Mouse (Mus musculus) liver, embryonic 15.5 days (tissue): ENCODE measurements around the gene Trmt112. TPM values are rescaled to one million over a fixed set of nuclear protein-coding genes. Genes with fewer than 3 reads are reported as not detected.

Experiments used
- ATAC-seq: fragments of 200-750 bp; cut with Nextera tagmentation; 2 replicates; pipeline ENCODE4 v1.8.0; 2017; ENCODE audit warnings: moderate number of reproducible peaks, mild to moderate bottlenecking, moderate library complexity; ENCODE audit not compliant: insufficient read depth
- H3K27ac ChIP-seq: fragments of 300-500 bp; sonication (generic); replicated peaks from 2 replicates; pipeline ENCODE4 v1.5.1; 2015; ENCODE audit warnings: mild to moderate bottlenecking, inconsistent platforms
- H3K27me3 ChIP-seq: fragments of 300-500 bp; sonication (generic); 2 replicates; pipeline ENCODE4 v1.6.1; 2015; ENCODE audit warnings: mild to moderate bottlenecking, inconsistent platforms
- H3K36me3 ChIP-seq: fragments of 300-500 bp; sonication (generic); replicated peaks from 2 replicates; pipeline ENCODE4 v1.6.1; 2015; ENCODE audit warnings: moderate library complexity, mild to moderate bottlenecking, inconsistent platforms
- H3K4me1 ChIP-seq: fragments of 300-500 bp; sonication (generic); replicated peaks from 2 replicates; pipeline ENCODE4 v1.6.1; 2015; ENCODE audit warnings: inconsistent platforms
- H3K4me2 ChIP-seq: fragments of 300-500 bp; sonication (generic); 2 replicates; pipeline ENCODE4 v1.6.1; 2015; ENCODE audit warnings: moderate library complexity, mild to moderate bottlenecking, inconsistent platforms
- H3K4me3 ChIP-seq: fragments of 300-500 bp; sonication (generic); replicated peaks from 2 replicates; pipeline ENCODE4 v1.5.1; 2015; ENCODE audit warnings: mild to moderate bottlenecking, inconsistent platforms
- H3K9ac ChIP-seq: fragments of 300-500 bp; sonication (generic); 2 replicates; pipeline ENCODE4 v1.6.1; 2015; ENCODE audit warnings: moderate library complexity, mild to moderate bottlenecking, inconsistent platforms
- H3K9me3 ChIP-seq: fragments of 300-500 bp; sonication (generic); replicated peaks from 2 replicates; pipeline ENCODE4 v1.6.1; 2016; ENCODE audit warnings: inconsistent platforms
- WGBS: fragments of 180-500 bp; shearing (Covaris S2); methylation state at CpG from one replicate; pipeline ENCODE4 v1.1.7; 2015; ENCODE audit warnings: mixed read lengths; ENCODE audit not compliant: insufficient replicate concordance; 5-methylcytosine and 5-hydroxymethylcytosine counted together
- polyA plus RNA-seq: library from polyadenylated mRNA; unstranded; fragments of >200 nt; fragmentation: Nextera tagmentation; extraction: Ambion mirVana; gene quantifications from 2 replicates; pipeline ENCODE4 v1.2.1, GENCODE M21; 2015

Gene Trmt112
- polyA plus RNA-seq = 59.7 and 67.9 TPM in 2 replicates

DNA sequence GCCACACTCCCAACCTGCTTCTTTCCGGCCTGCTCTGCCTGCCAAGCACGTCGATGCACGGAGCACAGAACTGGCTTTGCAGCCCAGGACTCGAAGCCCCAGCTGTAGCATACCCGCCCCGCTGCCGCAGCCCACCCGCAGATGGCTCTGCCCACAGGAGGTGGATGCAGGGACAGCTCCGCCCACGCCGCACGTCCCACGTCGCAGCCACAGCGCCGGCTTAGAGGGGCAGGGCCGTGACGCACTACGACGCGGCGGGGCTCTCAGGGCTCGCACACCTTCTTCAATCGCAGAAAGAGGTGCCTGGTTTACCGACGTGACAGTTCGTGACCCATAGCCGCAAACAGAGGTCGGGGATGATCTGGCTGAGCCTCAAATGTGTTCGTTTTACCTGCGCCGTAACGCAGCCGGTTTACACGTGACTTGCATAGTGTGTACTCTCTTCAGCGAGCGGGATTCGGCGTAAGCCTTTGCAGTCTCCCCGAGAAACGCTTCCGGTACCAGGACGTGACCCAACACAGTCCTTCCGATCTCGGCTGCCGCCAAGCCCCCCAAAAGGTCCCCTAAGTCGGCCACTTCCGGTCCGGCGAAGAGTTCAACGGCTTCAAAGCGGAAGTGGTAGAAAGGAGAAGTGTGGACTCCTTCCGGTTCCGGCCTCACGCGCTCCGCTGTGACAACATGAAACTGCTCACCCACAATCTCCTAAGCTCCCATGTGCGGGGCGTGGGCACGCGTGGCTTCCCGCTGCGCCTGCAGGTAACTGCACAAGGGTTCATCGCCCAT, at the start of gene Trmt112, which contains the start of gene Prdx5:
Gene Trmt112 (plus strand): TSS at position 192 of the 783 bp plus-strand sequence.
Gene Prdx5 (minus strand): TSS at position 600 of the 783 bp plus-strand sequence.
- H3K9ac ChIP-seq = peak within 1 kb of the TSS; percentile 59
- H3K4me1 ChIP-seq = peaks cover 45% of the 10 kb centered on the region
- WGBS = under 1% methylated on average over 65 of the region's 65 CpGs
- ATAC-seq = peak; percentile 87
- peaks cover 61% of the 10 kb centered on the region for H3K36me3 ChIP-seq
- H3K4me2 ChIP-seq = peak within 1 kb of the TSS; percentile 91
- peak within 1 kb of the TSS; percentile 81 for H3K4me3 ChIP-seq
- no peaks in the 10 kb centered on the region for H3K9me3 ChIP-seq
- H3K27ac ChIP-seq = peak within 1 kb of the TSS; percentile 97
- H3K27me3 ChIP-seq = no peaks in the 10 kb centered on the region

DNA sequence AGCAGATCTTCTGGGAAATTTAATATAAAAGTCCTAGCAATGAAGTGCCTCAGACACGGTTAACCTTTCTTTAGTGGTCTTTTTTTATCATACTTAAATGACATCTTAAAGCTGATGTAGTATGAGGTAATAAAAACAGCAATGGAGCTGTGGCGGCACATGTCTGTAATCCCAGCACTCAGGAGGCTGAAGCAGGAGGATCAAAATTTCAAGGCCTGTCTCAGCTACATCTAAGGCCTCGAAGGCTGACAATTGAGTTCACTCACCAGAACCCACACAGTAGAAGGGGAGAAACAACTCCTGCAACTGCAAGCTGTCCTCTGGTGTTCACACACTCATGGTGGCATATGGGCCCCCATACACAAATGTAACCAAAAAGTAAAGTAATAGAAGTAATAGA, 49.5 kb upstream of the Trmt112 start:
- ATAC-seq = no peak
- WGBS = 72% methylated on average over 3 of the region's 3 CpGs
- Histone ChIP-seq H3K4me2 (no peak overlapping the region), H3K27me3 (0 out of 2 replicates have a peak, but pooled peaks cover 9% of the 10 kb centered on the region), H3K9me3 (no peaks in the 10 kb centered on the region), H3K27ac (no peak overlapping the region), H3K9ac (no peak overlapping the region), H3K36me3 (no peaks in the 10 kb centered on the region), H3K4me3 (no peak overlapping the region), H3K4me1 (peaks cover 31% of the 10 kb centered on the region)

DNA sequence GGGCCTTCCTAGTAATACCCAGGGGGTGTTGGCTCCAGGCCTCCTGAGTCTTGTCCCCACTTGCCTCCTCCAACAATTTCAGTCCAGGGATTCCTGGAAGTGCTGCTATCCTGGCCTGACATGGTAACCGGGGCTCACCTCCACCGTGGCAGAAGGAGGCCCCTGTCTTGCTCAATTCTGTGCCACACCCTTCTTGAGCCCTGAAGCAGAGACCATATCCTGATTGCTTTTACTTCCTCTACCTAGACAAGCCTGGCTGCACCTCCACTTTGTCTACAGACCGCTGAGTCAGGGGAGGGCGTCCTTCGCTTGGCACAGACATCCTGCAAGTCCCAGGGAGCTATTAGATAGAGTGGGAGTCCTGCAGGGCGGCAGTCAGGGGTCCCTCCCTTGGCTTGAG, 48.8 kb upstream of the Trmt112 start:
- Histone ChIP-seq H3K9ac (no peak overlapping the region), H3K4me2 (no peak overlapping the region), H3K27me3 (0 out of 2 replicates have a peak, but pooled peaks cover 3% of the 10 kb centered on the region), H3K4me3 (no peak overlapping the region), H3K4me1 (peaks cover 24% of the 10 kb centered on the region), H3K36me3 (no peaks in the 10 kb centered on the region), H3K9me3 (no peaks in the 10 kb centered on the region), H3K27ac (0 out of 2 replicates have a peak overlapping the region, but pooled peaks have one; percentile 16)
- WGBS = 39% methylated on average over 6 of the region's 6 CpGs
- no peak for ATAC-seq

DNA sequence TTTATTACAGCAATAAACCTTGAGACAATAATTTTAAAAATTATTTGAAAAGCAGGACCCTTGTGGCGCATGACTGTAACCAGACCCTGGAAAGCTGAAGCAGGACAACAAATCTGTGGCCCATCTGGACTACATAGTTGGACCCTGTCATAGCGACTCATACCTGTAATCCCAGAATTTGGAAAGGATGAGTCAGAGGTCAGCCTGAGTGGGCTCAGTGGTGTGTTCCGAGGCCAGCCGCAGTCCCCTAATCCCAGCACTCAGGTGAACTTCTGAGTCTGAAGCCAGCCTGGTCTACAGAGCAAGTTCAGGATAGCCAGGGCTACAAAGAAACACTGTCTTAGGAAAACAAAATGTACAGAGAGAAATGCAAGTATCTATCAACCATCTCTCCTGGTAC, 48.0 kb upstream of the Trmt112 start:
- Histone ChIP-seq H3K4me3 (no peak overlapping the region), H3K27ac (no peak overlapping the region), H3K27me3 (no peaks in the 10 kb centered on the region), H3K4me1 (peaks cover 16% of the 10 kb centered on the region), H3K9me3 (no peaks in the 10 kb centered on the region), H3K36me3 (no peaks in the 10 kb centered on the region), H3K4me2 (no peak overlapping the region), H3K9ac (no peak overlapping the region)
- ATAC-seq = no peak
- WGBS = 79% methylated on average over 4 of the region's 4 CpGs

DNA sequence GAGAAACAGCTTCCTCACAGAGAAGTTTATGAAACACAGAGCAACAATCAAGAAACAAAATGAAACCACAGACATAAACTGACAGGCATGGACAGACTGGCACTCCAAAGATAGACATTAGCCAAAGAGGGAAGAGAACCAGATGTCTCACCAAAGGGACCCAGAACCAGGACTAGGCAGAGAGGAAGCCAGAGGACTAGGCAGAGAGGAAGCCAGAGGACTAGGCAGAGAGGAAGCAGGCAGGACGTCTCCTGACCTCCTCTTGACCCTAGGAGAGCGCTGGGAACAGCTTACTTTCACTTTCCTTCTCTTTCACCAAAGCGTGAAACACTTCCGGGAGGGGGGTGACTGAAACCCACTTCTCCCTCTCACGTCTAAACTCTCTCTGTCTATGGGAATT, 40.1 kb upstream of the Trmt112 start:
- ATAC-seq = peak; percentile 54
- H3K4me2 ChIP-seq = peak overlapping the region; percentile 76
- WGBS = 0% methylated on average over 5 of the region's 5 CpGs
- H3K9me3 ChIP-seq = no peaks in the 10 kb centered on the region
- peak overlapping the region; percentile 56 for H3K4me3 ChIP-seq
- H3K27me3 ChIP-seq = no peaks in the 10 kb centered on the region
- peak overlapping the region; percentile 58 for H3K9ac ChIP-seq
- peaks cover 29% of the 10 kb centered on the region for H3K4me1 ChIP-seq
- peak overlapping the region; percentile 75 for H3K27ac ChIP-seq
- H3K36me3 ChIP-seq = no peaks in the 10 kb centered on the region

DNA sequence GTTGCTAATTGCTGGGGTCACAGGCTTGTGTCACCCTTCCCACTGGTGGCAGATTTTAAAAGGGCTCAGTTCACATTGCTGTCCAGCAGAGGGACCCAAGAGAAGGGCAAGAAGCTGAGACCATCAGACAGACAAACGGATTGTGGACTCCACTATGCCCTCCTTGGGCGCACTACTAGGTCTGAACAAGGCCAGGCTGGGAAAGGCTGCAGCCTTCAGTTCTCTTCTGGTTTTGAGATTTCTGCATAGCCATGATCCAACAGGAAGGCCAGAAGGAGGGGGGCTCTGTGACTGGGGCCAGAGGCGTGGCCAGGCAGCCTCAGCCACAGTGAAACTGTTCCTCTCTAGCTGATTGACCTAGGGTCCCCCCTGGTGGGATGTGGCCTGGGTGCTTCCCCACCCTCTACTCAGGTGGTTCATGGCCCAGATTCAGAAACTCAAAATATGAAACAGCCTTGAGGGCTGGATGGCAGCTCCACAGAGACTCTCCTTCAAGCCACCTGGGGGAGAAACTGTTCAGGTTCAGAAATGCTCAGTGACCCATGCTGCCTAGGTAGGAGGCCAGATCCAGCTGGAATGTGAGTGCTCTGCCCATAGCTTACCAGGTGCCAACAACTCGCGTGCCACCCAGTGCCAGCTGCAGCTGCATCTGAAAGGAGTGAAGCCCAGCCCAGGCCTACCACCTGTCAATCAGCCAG, 37.8 kb upstream of the Trmt112 start:
- no peaks in the 10 kb centered on the region for H3K9me3 ChIP-seq
- no peak overlapping the region for H3K9ac ChIP-seq
- H3K4me2 ChIP-seq = peak overlapping the region; percentile 32
- WGBS = 47% methylated on average over 5 of the region's 5 CpGs
- peaks cover 29% of the 10 kb centered on the region for H3K4me1 ChIP-seq
- no peaks in the 10 kb centered on the region for H3K36me3 ChIP-seq
- no peak; the same call in 1 of the 2 replicates for ATAC-seq
- no peaks in the 10 kb centered on the region for H3K27me3 ChIP-seq
- H3K27ac ChIP-seq = peak overlapping the region; percentile 1; the same call in 1 of the 2 replicates
- H3K4me3 ChIP-seq = no peak overlapping the region

DNA sequence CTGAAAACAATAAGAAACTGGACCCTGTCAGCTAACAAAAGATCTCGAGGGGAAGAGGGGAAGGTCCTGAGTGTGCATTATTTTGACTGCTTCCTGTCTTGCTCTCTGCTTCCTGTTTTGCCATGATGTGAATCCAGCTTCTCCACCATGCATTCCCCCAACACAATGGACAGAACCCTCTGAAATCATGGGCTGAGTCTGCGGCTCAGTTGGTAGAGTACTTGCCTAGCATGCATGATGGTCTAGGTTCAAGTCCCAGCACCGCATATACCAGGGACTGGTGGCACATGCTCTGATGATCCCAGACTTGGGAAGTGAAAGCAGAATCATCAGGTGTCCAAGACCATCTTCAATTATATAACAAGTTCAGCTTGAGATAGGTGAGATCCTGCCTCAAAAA, 36.8 kb upstream of the Trmt112 start:
- Histone ChIP-seq H3K27me3 (no peaks in the 10 kb centered on the region), H3K36me3 (no peaks in the 10 kb centered on the region), H3K27ac (0 out of 2 replicates have a peak overlapping the region, but pooled peaks have one; percentile 1), H3K4me3 (no peak overlapping the region), H3K9me3 (no peaks in the 10 kb centered on the region), H3K4me1 (peaks cover 29% of the 10 kb centered on the region), H3K4me2 (no peak overlapping the region), H3K9ac (no peak overlapping the region)
- ATAC-seq = no peak
- 47% methylated on average over 3 of the region's 3 CpGs for WGBS

DNA sequence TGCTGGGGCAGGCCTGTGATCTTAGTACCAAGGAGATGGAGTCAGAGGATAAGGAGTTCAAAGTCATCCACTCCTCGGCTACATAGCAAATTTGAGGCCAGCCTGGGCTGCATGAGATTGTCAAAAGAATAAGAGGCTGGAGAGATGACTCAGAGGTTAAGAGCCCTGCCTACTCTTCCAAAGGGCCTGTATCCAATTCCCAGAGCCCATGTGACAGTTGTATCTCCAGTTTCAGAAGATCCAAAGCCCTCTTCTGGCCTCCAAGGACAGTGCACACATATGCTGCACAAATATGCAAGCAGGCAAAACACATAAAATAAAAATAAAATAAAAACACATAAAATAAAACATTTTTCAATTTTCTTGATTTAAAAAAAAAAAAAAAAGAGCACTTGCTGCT, 35.2 kb upstream of the Trmt112 start:
- H3K36me3 ChIP-seq = no peaks in the 10 kb centered on the region
- H3K27me3 ChIP-seq = no peaks in the 10 kb centered on the region
- no peak overlapping the region for H3K4me3 ChIP-seq
- no peak for ATAC-seq
- WGBS = 31% methylated on average over 1 of the region's 1 CpGs
- no peak overlapping the region for H3K9ac ChIP-seq
- no peaks in the 10 kb centered on the region for H3K9me3 ChIP-seq
- H3K27ac ChIP-seq = no peak overlapping the region
- H3K4me2 ChIP-seq = no peak overlapping the region
- peaks cover 25% of the 10 kb centered on the region for H3K4me1 ChIP-seq

DNA sequence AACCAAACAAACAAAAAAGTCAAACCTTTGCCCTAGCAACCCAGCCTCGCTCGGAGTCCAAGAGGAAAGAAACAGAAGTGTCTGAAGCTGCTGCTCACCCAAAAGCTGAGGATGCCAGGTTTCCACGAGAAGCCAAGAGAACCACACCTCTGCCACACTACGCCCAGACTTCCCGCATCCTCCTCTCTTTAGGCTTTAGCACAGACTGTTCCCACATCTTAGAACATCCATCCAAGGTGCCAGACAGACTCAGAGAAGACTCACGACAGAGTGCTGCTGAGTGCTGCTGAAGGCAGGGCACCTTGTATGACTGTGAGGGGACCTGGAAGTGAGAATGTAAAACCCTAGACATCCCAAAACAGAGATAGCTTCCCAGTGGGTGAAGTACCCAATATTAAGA, 33.7 kb upstream of the Trmt112 start:
- H3K36me3 ChIP-seq = no peaks in the 10 kb centered on the region
- no peak for ATAC-seq
- H3K27me3 ChIP-seq = no peaks in the 10 kb centered on the region
- H3K4me2 ChIP-seq = no peak overlapping the region
- 63% methylated on average over 6 of the region's 6 CpGs for WGBS
- H3K27ac ChIP-seq = no peak overlapping the region
- no peak overlapping the region for H3K9ac ChIP-seq
- no peak overlapping the region for H3K4me3 ChIP-seq
- H3K9me3 ChIP-seq = no peaks in the 10 kb centered on the region
- peaks cover 18% of the 10 kb centered on the region for H3K4me1 ChIP-seq

DNA sequence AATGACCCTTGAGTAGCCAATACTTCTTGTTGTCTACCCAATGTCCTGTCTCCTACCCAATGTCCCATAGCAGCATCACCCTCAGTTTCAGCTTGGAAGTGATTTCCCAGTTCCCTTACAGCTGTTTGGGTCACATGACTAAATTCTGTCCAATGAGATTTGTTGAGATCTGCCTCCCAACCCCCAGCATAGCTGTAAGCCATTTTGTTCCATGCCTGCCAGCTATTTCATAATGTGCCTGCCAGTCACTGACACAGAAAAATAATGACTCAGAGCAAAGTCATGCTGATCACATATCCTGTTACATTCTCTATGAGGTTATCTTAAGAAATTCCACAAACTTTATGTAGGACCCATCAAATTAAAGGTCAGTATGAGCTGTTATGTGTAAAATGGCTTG, 32.7 kb upstream of the Trmt112 start:
- H3K27me3 ChIP-seq = no peaks in the 10 kb centered on the region
- H3K4me3 ChIP-seq = no peak overlapping the region
- H3K9ac ChIP-seq = no peak overlapping the region
- ATAC-seq = no peak
- H3K36me3 ChIP-seq = no peaks in the 10 kb centered on the region
- H3K4me1 ChIP-seq = peaks cover 9% of the 10 kb centered on the region
- H3K4me2 ChIP-seq = no peak overlapping the region
- no peak overlapping the region for H3K27ac ChIP-seq
- no peaks in the 10 kb centered on the region for H3K9me3 ChIP-seq

DNA sequence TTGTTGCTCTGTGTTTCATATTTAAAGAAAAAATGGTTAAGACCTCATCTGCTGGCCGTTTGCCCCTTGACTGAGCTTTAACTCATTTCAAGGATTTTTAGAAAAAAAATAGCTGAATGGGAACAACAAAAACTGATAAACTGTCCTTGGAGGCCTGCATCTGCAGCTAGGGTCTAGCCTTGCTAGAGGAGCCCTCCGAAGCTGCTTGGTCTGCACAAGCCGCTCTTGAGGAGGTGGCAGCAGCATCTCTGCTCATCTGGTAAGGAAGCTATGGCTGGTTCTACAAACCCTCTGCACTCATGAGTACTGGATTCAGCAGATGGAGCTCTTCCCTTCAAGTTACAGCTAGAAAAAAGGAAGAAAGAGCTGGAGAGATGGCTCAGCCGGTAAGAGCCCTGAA, 31.5 kb upstream of the Trmt112 start:
- Histone ChIP-seq H3K9ac (no peak overlapping the region), H3K4me2 (no peak overlapping the region), H3K27me3 (no peaks in the 10 kb centered on the region), H3K4me1 (no peaks in the 10 kb centered on the region), H3K9me3 (no peaks in the 10 kb centered on the region), H3K4me3 (no peak overlapping the region), H3K27ac (no peak overlapping the region), H3K36me3 (no peaks in the 10 kb centered on the region)
- ATAC-seq = no peak
- WGBS = 67% methylated on average over 4 of the region's 4 CpGs
